Mouse (Mus musculus): ENCODE measurements around the gene Ddx51. TPM values are rescaled to one million over a fixed set of nuclear protein-coding genes. Genes with fewer than 3 reads are reported as not detected.

The Ddx51 gene
- total RNA-seq (2017) = 6.4 and 11.4 TPM in 2 replicates

DNA sequence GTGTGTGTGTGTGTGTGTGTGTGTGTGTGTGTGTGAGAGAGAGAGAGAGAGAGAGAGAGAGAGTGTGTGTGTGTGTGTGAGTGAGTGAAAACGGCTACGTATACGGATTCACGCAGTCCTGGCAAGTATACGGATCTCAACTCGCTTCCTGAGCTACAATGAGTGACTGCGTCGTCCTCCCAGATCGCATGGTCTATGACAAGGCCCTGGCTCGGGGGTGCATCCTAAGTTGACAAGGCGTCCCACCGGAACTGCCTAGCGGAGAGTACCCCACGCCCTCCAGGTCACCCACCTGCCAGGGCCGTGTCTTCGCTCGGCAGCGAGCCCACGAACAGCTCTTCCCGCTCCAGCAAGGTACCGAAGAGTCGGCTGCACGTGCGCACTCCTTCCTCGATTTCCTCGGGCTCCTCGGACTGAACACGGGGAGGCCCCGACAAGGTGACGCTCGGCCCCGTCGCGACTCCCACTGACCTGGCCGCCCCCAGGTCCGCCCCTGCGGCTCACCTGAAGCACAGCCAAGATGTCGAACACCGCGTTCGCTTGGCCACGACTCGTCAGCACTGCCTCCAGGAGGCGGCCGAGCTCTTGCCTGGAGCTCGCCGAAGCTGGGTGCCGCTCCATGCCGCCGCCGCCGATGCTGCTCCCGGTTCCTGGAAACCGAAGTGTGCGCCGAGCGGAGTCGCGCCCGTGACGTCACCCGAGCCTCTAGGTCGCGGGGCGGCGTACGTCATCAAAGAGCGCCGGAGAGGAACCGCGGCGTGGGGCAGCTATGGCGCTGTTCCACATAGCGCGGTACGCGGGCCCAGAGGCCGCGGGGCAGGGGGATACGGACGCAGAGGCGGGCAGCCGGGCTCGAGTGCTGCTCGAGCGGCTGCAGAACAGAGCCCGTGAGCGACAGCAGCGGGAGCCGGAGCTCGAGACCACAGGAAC lies at the start of gene Ddx51, which contains the start of gene Noc4l:
TSS of gene Ddx51 (plus strand) at position 733 of the 930 bp plus-strand sequence.
TSS of gene Noc4l (minus strand) at position 699 of the 930 bp plus-strand sequence.
- ATAC-seq (ENCODE audit: extremely low read depth, insufficient number of reproducible peaks, low FRiP score, poor library complexity, severe bottlenecking) = peak; percentile 79

DNA sequence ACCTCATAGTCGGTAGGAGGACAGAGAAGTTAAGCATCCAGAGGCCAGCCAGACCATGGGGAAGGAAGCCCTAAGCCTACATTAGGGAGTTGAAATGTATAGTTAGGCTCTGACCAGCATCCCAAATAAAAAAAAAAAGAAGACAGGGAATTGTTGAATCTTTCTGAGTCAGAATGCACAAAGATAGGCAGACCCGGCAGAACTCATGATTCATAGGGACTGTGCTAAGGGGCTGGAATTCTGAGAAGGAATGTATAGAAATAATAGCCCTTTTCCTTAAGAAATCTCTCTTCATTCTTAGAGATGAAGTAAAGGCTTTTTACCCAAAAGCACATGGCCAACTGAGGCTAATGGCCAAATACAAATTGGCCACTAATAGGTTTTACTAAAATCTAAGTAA lies 48.9 kb upstream of the Ddx51 start:
- ATAC-seq (ENCODE audit: extremely low read depth, insufficient number of reproducible peaks, low FRiP score, poor library complexity, severe bottlenecking) = no peak

- ATAC-seq (ENCODE audit: extremely low read depth, insufficient number of reproducible peaks, low FRiP score, poor library complexity, severe bottlenecking) = no peak
Measured at GRCm38 (mm10) chr5:110605531-110606221, 47.6 kb upstream of the Ddx51 start.

DNA sequence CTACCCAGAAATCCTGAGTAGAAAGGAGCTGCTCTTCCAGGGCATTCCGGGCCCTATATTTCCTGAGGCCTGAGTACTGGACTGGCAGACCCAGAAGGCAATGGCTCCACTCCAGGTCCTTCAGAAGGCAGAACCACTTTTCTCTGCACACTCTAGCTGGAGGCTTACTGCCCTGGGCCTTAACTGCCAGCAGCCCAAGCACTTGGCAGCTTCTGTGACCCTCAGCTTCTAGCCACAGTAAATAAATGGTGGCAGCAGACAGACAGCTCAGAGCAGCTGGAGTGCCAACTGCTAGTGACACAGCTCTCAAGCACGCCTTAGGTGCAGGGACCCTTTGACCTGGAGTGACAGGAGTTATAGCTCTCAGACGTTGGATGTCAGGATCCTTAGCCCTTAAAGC lies 45.5 kb upstream of the Ddx51 start:
- no peak for ATAC-seq (ENCODE audit: extremely low read depth, insufficient number of reproducible peaks, low FRiP score, poor library complexity, severe bottlenecking)

GRCm38 (mm10) chr5:110608336-110608735 lies 44.9 kb upstream of the Ddx51 start:
- no peak for ATAC-seq (ENCODE audit: extremely low read depth, insufficient number of reproducible peaks, low FRiP score, poor library complexity, severe bottlenecking)

GRCm38 (mm10) chr5:110608941-110609340 lies 44.3 kb upstream of the Ddx51 start:
- ATAC-seq (ENCODE audit: extremely low read depth, insufficient number of reproducible peaks, low FRiP score, poor library complexity, severe bottlenecking) = no peak

DNA sequence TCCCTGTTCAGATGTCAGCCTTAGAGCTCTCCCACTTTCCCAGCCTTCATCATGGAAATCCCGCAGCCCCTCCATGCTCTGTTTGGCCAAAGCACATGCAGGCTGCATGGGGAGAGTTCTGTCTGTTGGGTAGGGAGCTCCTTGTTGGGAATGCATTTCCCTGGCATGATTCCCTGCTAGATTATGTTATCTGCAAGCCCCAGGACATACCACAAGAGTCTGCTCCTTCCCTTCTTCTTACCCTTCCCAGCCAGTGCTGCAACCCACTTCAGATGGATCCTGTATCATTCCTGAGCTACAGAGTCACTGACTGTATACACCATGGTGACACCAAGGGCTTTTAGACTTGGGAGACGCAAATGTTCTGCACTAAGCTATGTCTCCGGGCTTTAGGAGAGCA lies 43.8 kb upstream of the Ddx51 start:
- ATAC-seq (ENCODE audit: extremely low read depth, insufficient number of reproducible peaks, low FRiP score, poor library complexity, severe bottlenecking) = no peak

DNA sequence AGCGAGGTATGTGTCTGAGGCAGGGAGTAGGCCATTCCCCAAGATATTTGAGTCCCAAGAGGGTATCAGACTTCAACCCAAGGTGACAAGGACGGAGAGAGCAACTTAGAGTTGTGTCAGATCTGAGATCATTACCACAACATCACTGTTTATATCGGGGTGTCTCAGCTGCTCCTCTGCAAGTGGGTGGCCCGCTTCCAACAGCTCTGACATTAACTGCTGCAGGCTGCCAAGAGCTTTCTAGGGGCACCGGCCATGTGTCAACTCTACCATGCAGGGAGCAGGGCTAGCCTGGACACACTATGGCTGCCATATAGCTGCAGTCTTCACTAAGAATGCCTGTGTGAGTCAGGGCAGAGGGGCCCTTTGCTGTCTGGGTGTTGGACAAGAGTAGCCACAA lies 43.4 kb upstream of the Ddx51 start:
- ATAC-seq (ENCODE audit: extremely low read depth, insufficient number of reproducible peaks, low FRiP score, poor library complexity, severe bottlenecking) = no peak

DNA sequence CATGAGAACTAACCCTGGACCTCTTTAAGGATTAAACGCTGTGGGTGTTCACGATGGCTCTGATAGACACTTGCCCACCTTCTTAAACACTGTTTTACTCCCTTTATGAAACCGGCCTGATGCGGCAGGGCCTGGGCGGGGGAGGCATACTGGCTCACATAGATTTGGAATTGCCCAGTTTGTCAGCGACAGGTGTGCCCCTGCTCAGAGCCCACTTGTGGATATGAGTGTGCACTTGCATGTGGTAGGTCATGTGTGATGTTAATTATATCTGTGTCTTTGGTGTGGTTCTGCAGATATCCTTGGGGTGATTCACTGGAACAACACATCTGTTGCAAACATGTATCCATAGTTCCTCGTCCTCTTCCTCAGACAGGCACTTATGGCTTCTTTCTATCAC lies 42.8 kb upstream of the Ddx51 start:
- ATAC-seq (ENCODE audit: extremely low read depth, insufficient number of reproducible peaks, low FRiP score, poor library complexity, severe bottlenecking) = no peak

GRCm38 (mm10) chr5:110611435-110612158 lies 41.7 kb upstream of the Ddx51 start:
- ATAC-seq (ENCODE audit: extremely low read depth, insufficient number of reproducible peaks, low FRiP score, poor library complexity, severe bottlenecking) = no peak

DNA sequence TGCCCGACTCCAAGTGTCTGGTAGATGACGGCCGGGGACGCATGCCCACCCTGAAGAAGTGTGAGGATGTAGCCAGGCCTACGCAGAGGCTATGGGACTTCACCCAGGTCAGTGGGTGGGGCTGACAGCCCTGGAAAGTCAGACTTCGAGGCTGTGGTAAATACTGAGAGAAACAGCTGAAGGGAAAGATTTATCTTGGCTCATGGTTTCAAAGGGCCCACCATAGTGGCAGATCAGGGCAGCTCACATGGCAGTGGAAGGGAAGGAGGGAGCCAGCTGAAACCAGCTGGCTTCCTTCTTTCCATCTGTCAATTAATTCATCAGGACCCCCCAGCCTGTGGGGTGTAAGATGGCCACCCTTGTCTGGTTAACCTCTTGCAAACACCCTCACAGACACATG lies 34.0 kb upstream of the Ddx51 start:
- no peak for ATAC-seq (ENCODE audit: extremely low read depth, insufficient number of reproducible peaks, low FRiP score, poor library complexity, severe bottlenecking)

DNA sequence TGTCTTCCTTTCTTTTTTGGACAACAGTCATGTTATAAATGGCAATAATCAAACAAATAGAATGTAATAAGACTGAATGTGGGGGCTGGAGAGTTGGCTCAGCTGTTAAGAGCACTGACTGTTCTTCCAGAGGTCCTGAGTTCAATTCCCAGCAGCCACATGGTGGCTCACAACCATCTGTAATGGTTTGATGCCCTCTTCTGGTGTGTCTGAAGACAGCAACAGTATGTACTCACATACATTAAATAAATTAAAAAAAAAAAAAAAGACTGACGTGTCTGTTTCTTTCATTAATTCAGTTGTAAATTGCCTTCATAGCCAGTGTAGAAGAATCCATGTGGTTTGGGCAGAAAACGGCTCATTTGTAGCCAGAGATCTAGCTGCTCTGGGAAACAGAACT lies 28.9 kb upstream of the Ddx51 start:
- ATAC-seq (ENCODE audit: extremely low read depth, insufficient number of reproducible peaks, low FRiP score, poor library complexity, severe bottlenecking) = no peak

DNA sequence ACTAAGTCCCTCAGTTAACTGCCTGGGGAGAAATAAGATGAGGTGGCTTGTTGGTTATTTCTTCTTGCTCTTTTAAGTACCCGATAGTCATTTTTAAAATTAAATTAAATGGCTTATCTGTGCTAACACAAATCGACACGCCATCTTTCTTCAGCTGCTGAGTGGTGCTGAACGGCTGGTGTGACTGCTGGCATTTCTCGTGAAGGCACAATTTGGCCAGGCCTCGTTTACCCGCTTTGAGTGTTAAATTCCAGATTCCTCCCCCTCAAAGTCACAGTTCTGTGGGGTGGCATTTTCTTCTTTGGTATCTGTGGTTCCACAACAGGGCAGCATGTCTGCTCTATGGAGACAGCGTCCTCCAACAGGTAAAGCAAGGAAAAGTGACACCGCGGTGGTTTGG lies 25.9 kb upstream of the Ddx51 start:
- no peak for ATAC-seq (ENCODE audit: extremely low read depth, insufficient number of reproducible peaks, low FRiP score, poor library complexity, severe bottlenecking)

DNA sequence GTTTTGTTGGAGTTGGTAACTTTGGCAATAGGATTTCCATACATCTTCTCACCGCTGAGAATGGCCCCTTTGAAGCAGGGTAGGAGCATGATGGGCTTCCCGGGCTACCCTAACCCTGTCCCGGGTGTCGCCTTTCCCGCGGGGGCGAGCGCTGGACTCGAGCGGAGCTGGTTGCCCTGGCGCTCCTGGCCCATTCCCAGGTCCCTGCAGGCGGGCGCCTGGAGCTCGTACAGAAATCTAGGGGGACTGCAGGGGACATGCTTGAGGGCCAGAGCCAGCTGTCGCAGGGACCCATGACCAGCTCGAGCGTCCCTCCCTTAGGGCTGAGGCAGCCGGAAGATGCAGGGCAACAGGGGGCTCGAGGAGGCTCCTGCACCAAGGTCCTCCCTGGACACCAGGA lies 25.1 kb upstream of the Ddx51 start:
- no peak for ATAC-seq (ENCODE audit: extremely low read depth, insufficient number of reproducible peaks, low FRiP score, poor library complexity, severe bottlenecking)

DNA sequence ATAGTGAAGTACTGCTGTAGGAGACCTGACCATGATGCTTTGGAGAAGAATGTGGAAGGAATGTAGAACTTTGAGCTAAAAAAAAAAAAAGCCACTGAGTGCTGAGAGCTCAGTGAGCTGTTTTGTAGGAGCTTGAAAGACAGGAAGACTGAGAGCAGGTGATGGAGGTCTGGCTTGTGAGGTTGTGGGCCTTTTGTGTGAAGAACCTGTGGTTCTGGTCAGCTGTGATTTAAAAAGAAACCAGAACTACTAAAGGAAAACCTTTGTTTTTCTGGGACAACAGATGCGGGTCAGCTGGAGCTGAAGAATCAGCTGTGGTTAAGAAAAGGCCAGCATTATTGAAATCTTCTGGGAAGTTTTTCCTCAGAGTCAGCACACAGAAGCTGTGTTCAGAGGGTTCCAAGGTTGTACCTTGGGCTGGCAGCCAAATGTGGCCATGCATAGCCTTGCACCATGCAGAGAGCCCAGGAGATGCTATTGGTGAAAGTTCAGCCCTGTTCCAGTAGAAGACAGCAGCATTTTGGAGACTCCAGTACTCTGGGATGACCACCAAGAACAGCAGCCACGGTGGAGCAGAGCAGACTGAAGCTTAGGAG lies 23.6 kb upstream of the Ddx51 start:
- no peak for ATAC-seq (ENCODE audit: extremely low read depth, insufficient number of reproducible peaks, low FRiP score, poor library complexity, severe bottlenecking)

GRCm38 (mm10) chr5:110635951-110636707 lies 17.1 kb upstream of the Ddx51 start:
- no peak for ATAC-seq (ENCODE audit: extremely low read depth, insufficient number of reproducible peaks, low FRiP score, poor library complexity, severe bottlenecking)

- no peak for ATAC-seq (ENCODE audit: extremely low read depth, insufficient number of reproducible peaks, low FRiP score, poor library complexity, severe bottlenecking)
Measured at GRCm38 (mm10) chr5:110638306-110639074, 14.8 kb upstream of the Ddx51 start.

DNA sequence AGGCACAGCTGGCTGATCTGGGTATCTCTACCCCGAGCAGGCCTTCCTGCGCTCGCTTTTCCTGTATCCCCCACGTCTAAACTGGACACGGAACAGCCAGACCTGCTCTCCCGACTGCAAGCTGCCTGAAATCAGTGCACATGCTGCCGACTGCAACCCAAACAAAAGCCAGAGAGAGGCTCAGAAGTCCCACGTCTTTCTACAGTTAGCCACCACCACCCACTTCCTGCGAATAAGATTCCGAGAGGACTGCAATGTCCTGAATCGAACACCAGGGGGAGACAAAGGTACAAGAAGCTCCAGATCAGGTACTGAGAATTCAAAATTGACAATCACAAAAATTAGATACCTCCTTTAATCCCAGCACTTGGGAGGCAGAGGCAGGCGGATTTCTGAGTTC lies 13.8 kb upstream of the Ddx51 start:
- peak; percentile 92 for ATAC-seq (ENCODE audit: extremely low read depth, insufficient number of reproducible peaks, low FRiP score, poor library complexity, severe bottlenecking)
